Mouse (Mus musculus) layer of hippocampus, postnatal 10 days (tissue): ENCODE results near the gene Arl6ip1. TPM values are rescaled to one million over a fixed set of nuclear protein-coding genes. Genes with fewer than 3 reads are reported as not detected.
"Not testable (repeated sequence)": the region's sequence is repeated elsewhere in the genome, so short reads cannot be mapped to it uniquely, and the experiment has no call there.

ENCODE experiments used
- DNase-seq, 2 experiments: peaks; one replicate each; pipeline ENCODE4 v3.0.0; 2021; ENCODE audit warnings: low spot score in 2 of 2
- long read RNA-seq: library from polyadenylated mRNA; stranded (forward); transcript quantifications from one replicate; pipeline ENCODE4 v2.0.0, GENCODE M21; 2023
- total RNA-seq, 2 experiments: library from RNA; stranded (reverse); gene quantifications; 2 replicates each; pipeline ENCODE4 v1.2.3; 2021

The Arl6ip1 gene
- 100 to 1,000 TPM; 225 to 227 TPM for total RNA-seq
- long read RNA-seq, transcript Arl6ip1-201 (6 exons, 2,171 nt), result major isoform, 414 of 445 reads
- long read RNA-seq, partial matches to known transcripts, result 15 of 445 reads
- long read RNA-seq, other reads (novel, unspliced or antisense), result 16 of 445 reads

- peak; percentile 95 for DNase-seq
Observed at GRCm38 (mm10) chr7:118129430-118130041, at the start of gene Arl6ip1. Arl6ip1 (minus strand) TSS chr7:118129662.

GRCm38 (mm10) chr7:118175821-118176355, 46.4 kb upstream of the Arl6ip1 start:
- no peak for DNase-seq

- not testable (repeated sequence) for DNase-seq
Observed at GRCm38 (mm10) chr7:118170125-118170524, 40.7 kb upstream of the Arl6ip1 start.

- no peak for DNase-seq
Observed at GRCm38 (mm10) chr7:118163006-118163405, 33.5 kb upstream of the Arl6ip1 start.

GRCm38 (mm10) chr7:118160121-118160520, 30.7 kb upstream of the Arl6ip1 start:
- no peak for DNase-seq

GRCm38 (mm10) chr7:118156461-118156860, 27.0 kb upstream of the Arl6ip1 start:
- no peak for DNase-seq

- no peak for DNase-seq
Observed at GRCm38 (mm10) chr7:118154150-118154549, 24.7 kb upstream of the Arl6ip1 start.

- DNase-seq, result no peak
Observed at GRCm38 (mm10) chr7:118143602-118144001, 14.1 kb upstream of the Arl6ip1 start.

- no peak for DNase-seq
Observed at GRCm38 (mm10) chr7:118143123-118143522, 13.7 kb upstream of the Arl6ip1 start.

GRCm38 (mm10) chr7:118141271-118141670, 11.8 kb upstream of the Arl6ip1 start:
- no peak for DNase-seq

- no peak for DNase-seq
Observed at GRCm38 (mm10) chr7:118135128-118135527, 5.7 kb upstream of the Arl6ip1 start.

GRCm38 (mm10) chr7:118128925-118129429, 485 bp downstream of the Arl6ip1 start:
- DNase-seq, result no peak

GRCm38 (mm10) chr7:118126219-118126875, 3.1 kb downstream of the Arl6ip1 start:
- DNase-seq, result no peak

- no peak for DNase-seq
Observed at GRCm38 (mm10) chr7:118125736-118126135, 3.7 kb downstream of the Arl6ip1 start.

- no peak for DNase-seq
Observed at GRCm38 (mm10) chr7:118123512-118124411, 5.7 kb downstream of the Arl6ip1 start.

- no peak for DNase-seq
Observed at GRCm38 (mm10) chr7:118122235-118122634, 7.2 kb downstream of the Arl6ip1 start.

GRCm38 (mm10) chr7:118120654-118121053, 8.8 kb downstream of the Arl6ip1 start:
- DNase-seq, result no peak

- no peak for DNase-seq
Observed at GRCm38 (mm10) chr7:118119946-118120345, 9.5 kb downstream of the Arl6ip1 start.

- DNase-seq, result no peak
Observed at GRCm38 (mm10) chr7:118119142-118119541, 10.3 kb downstream of the Arl6ip1 start.

- no peak for DNase-seq
Observed at GRCm38 (mm10) chr7:118118426-118118825, 11.0 kb downstream of the Arl6ip1 start.
